Mouse (Mus musculus): ENCODE data around the gene Bptf. TPM values are rescaled to one million over a fixed set of nuclear protein-coding genes. Genes with fewer than 3 reads are reported as not detected.
"Not testable (repeated sequence)": the region's sequence is repeated elsewhere in the genome, so short reads cannot be mapped to it uniquely, and the experiment has no call there.

The Bptf gene
- polyA plus RNA-seq, 1 experiment from 2014 or later = 38.5 TPM

- H3K9ac ChIP-seq (ENCODE audit: low read length) = no peak overlapping the region
- no peaks in the 10 kb centered on the region for H3K9me3 ChIP-seq (ENCODE audit: control insufficient read depth, low read length)
- H3K27me3 ChIP-seq (ENCODE audit: control insufficient read depth, insufficient read depth, low read length) = no peaks in the 10 kb centered on the region
- H3K4me2 ChIP-seq = no peak overlapping the region
- no peak for ATAC-seq (ENCODE audit: low FRiP score)
- no peak overlapping the region for H3K27ac ChIP-seq (ENCODE audit: low read depth, low read length)
- 82% methylated on average over 2 of the region's 2 CpGs for WGBS
- no peak for DNase-seq (ENCODE audit: low spot score, missing footprints)
- no peak overlapping the region for H3K4me3 ChIP-seq (ENCODE audit: low read depth, low read length)
- H3K4me1 ChIP-seq (ENCODE audit: control insufficient read depth, insufficient read depth, low read length) = no peaks in the 10 kb centered on the region
- no peaks in the 10 kb centered on the region for H3K36me3 ChIP-seq (ENCODE audit: control insufficient read depth, insufficient read depth, low read length)
These were observed 10.5 kb upstream of the Bptf start for GRCm38 (mm10) chr11:107142382-107142781.

- Histone ChIP-seq H3K9ac (ENCODE audit: low read length) (no peak overlapping the region), H3K9me3 (ENCODE audit: control insufficient read depth, low read length) (no peaks in the 10 kb centered on the region), H3K4me3 (ENCODE audit: low read depth, low read length) (no peak overlapping the region), H3K27ac (ENCODE audit: low read depth, low read length) (no peak overlapping the region), H3K36me3 (ENCODE audit: control insufficient read depth, insufficient read depth, low read length) (no peaks in the 10 kb centered on the region), H3K4me1 (ENCODE audit: control insufficient read depth, insufficient read depth, low read length) (no peaks in the 10 kb centered on the region), H3K4me2 (no peak overlapping the region), H3K27me3 (ENCODE audit: control insufficient read depth, insufficient read depth, low read length) (no peaks in the 10 kb centered on the region)
- 21% methylated on average over 6 of the region's 6 CpGs for WGBS
- ATAC-seq (ENCODE audit: low FRiP score) (no peak), DNase-seq (ENCODE audit: low spot score, missing footprints) (no peak)
These were observed 8.8 kb upstream of the Bptf start for GRCm38 (mm10) chr11:107140756-107141155.

- Histone ChIP-seq H3K27ac (ENCODE audit: low read depth, low read length) (no peak overlapping the region), H3K4me2 (no peak overlapping the region), H3K36me3 (ENCODE audit: control insufficient read depth, insufficient read depth, low read length) (no peaks in the 10 kb centered on the region), H3K27me3 (ENCODE audit: control insufficient read depth, insufficient read depth, low read length) (no peaks in the 10 kb centered on the region), H3K9me3 (ENCODE audit: control insufficient read depth, low read length) (no peaks in the 10 kb centered on the region), H3K4me1 (ENCODE audit: control insufficient read depth, insufficient read depth, low read length) (no peaks in the 10 kb centered on the region), H3K9ac (ENCODE audit: low read length) (no peak overlapping the region), H3K4me3 (ENCODE audit: low read depth, low read length) (no peak overlapping the region)
- ATAC-seq (ENCODE audit: low FRiP score) (no peak), DNase-seq (ENCODE audit: low spot score, missing footprints) (no peak)
- 76% methylated on average over 3 of the region's 3 CpGs for WGBS
These were observed 6.7 kb upstream of the Bptf start for GRCm38 (mm10) chr11:107138633-107139032.

- H3K36me3 ChIP-seq (ENCODE audit: control insufficient read depth, insufficient read depth, low read length) = no peaks in the 10 kb centered on the region
- H3K4me1 ChIP-seq (ENCODE audit: control insufficient read depth, insufficient read depth, low read length) = peaks cover under 1% of the 10 kb centered on the region
- H3K27me3 ChIP-seq (ENCODE audit: control insufficient read depth, insufficient read depth, low read length) = no peaks in the 10 kb centered on the region
- 95% methylated on average over 6 of the region's 6 CpGs for whole genome bisulfite sequencing
- no peak overlapping the region for H3K4me3 ChIP-seq (ENCODE audit: low read depth, low read length)
- no peaks in the 10 kb centered on the region for H3K9me3 ChIP-seq (ENCODE audit: control insufficient read depth, low read length)
- H3K9ac ChIP-seq (ENCODE audit: low read length) = no peak overlapping the region
- DNase-seq (ENCODE audit: low spot score, missing footprints) (no peak), ATAC-seq (ENCODE audit: low FRiP score) (no peak)
- no peak overlapping the region for H3K27ac ChIP-seq (ENCODE audit: low read depth, low read length)
- no peak overlapping the region for H3K4me2 ChIP-seq
These were observed 5.7 kb upstream of the Bptf start for GRCm38 (mm10) chr11:107137593-107137992.

GRCm38 (mm10) chr11:107136458-107136857 is 4.5 kb upstream of the Bptf start:
- 91% methylated on average over 10 of the region's 10 CpGs for WGBS
- not testable (repeated sequence) for H3K4me3 ChIP-seq (ENCODE audit: low read depth, low read length); H3K9ac ChIP-seq (ENCODE audit: low read length); H3K4me2 ChIP-seq; H3K27ac ChIP-seq (ENCODE audit: low read depth, low read length); ATAC-seq (ENCODE audit: low FRiP score); H3K27me3 ChIP-seq (ENCODE audit: control insufficient read depth, insufficient read depth, low read length); DNase-seq (ENCODE audit: low spot score, missing footprints); H3K4me1 ChIP-seq (ENCODE audit: control insufficient read depth, insufficient read depth, low read length); H3K9me3 ChIP-seq (ENCODE audit: control insufficient read depth, low read length); H3K36me3 ChIP-seq (ENCODE audit: control insufficient read depth, insufficient read depth, low read length)

GRCm38 (mm10) chr11:107135741-107136140 is 3.8 kb upstream of the Bptf start:
- H3K4me2 ChIP-seq = no peak overlapping the region
- ATAC-seq (ENCODE audit: low FRiP score) (no peak), DNase-seq (ENCODE audit: low spot score, missing footprints) (no peak)
- no peak overlapping the region for H3K4me3 ChIP-seq (ENCODE audit: low read depth, low read length)
- no peaks in the 10 kb centered on the region for H3K9me3 ChIP-seq (ENCODE audit: control insufficient read depth, low read length)
- H3K36me3 ChIP-seq (ENCODE audit: control insufficient read depth, insufficient read depth, low read length) = no peaks in the 10 kb centered on the region
- H3K27ac ChIP-seq (ENCODE audit: low read depth, low read length) = no peak overlapping the region
- no peaks in the 10 kb centered on the region for H3K27me3 ChIP-seq (ENCODE audit: control insufficient read depth, insufficient read depth, low read length)
- 57% methylated on average over 3 of the region's 3 CpGs for WGBS
- peaks cover 4% of the 10 kb centered on the region for H3K4me1 ChIP-seq (ENCODE audit: control insufficient read depth, insufficient read depth, low read length)
- H3K9ac ChIP-seq (ENCODE audit: low read length) = no peak overlapping the region

- ATAC-seq (ENCODE audit: low FRiP score) (peak; percentile 65), DNase-seq (ENCODE audit: low spot score, missing footprints) (no peak)
- Histone ChIP-seq H3K4me1 (ENCODE audit: control insufficient read depth, insufficient read depth, low read length) (peaks cover 13% of the 10 kb centered on the region), H3K9me3 (ENCODE audit: control insufficient read depth, low read length) (no peaks in the 10 kb centered on the region), H3K36me3 (ENCODE audit: control insufficient read depth, insufficient read depth, low read length) (no peaks in the 10 kb centered on the region), H3K27ac (ENCODE audit: low read depth, low read length) (no peak overlapping the region; the same call in 1 of the 2 replicates), H3K9ac (ENCODE audit: low read length) (peak overlapping the region; percentile 91), H3K4me3 (ENCODE audit: low read depth, low read length) (peak overlapping the region; percentile 70), H3K4me2 (peak overlapping the region; percentile 65), H3K27me3 (ENCODE audit: control insufficient read depth, insufficient read depth, low read length) (no peaks in the 10 kb centered on the region)
- WGBS = 2% methylated on average over 16 of the region's 16 CpGs
These were observed 499 bp upstream of the Bptf start for GRCm38 (mm10) chr11:107132426-107132825.

- peak; percentile 95 for DNase-seq (ENCODE audit: low spot score, missing footprints)
- H3K9ac ChIP-seq (ENCODE audit: low read length) = peak overlapping the region; percentile 91
- H3K27me3 ChIP-seq (ENCODE audit: control insufficient read depth, insufficient read depth, low read length) = no peaks in the 10 kb centered on the region
- H3K27ac ChIP-seq (ENCODE audit: low read depth, low read length) = peak overlapping the region; percentile 87
- H3K9me3 ChIP-seq (ENCODE audit: control insufficient read depth, low read length) = no peaks in the 10 kb centered on the region
- peak; percentile 73 for ATAC-seq (ENCODE audit: low FRiP score)
- H3K4me1 ChIP-seq (ENCODE audit: control insufficient read depth, insufficient read depth, low read length) = peaks cover 13% of the 10 kb centered on the region
- H3K36me3 ChIP-seq (ENCODE audit: control insufficient read depth, insufficient read depth, low read length) = no peaks in the 10 kb centered on the region
- WGBS = under 1% methylated on average over 54 of the region's 65 CpGs
- peak overlapping the region; percentile 82 for H3K4me2 ChIP-seq
- H3K4me3 ChIP-seq (ENCODE audit: low read depth, low read length) = peak overlapping the region; percentile 70
These were observed 813 bp downstream of the Bptf start for GRCm38 (mm10) chr11:107130879-107131748.

- peak overlapping the region; percentile 91 for H3K9ac ChIP-seq (ENCODE audit: low read length)
- no peaks in the 10 kb centered on the region for H3K36me3 ChIP-seq (ENCODE audit: control insufficient read depth, insufficient read depth, low read length)
- H3K4me1 ChIP-seq (ENCODE audit: control insufficient read depth, insufficient read depth, low read length) = peaks cover 13% of the 10 kb centered on the region
- 2% methylated on average over 18 of the region's 18 CpGs for WGBS
- no peak overlapping the region; the same call in 1 of the 2 replicates for H3K27ac ChIP-seq (ENCODE audit: low read depth, low read length)
- H3K4me3 ChIP-seq (ENCODE audit: low read depth, low read length) = peak overlapping the region; percentile 70
- DNase-seq (ENCODE audit: low spot score, missing footprints) = peak; percentile 94
- H3K4me2 ChIP-seq = peak overlapping the region; percentile 82
- H3K27me3 ChIP-seq (ENCODE audit: control insufficient read depth, insufficient read depth, low read length) = no peaks in the 10 kb centered on the region
- no peak for ATAC-seq (ENCODE audit: low FRiP score)
- no peaks in the 10 kb centered on the region for H3K9me3 ChIP-seq (ENCODE audit: control insufficient read depth, low read length)
These were observed 1.6 kb downstream of the Bptf start for GRCm38 (mm10) chr11:107130221-107130788.

All from midbrain, embryonic 11.5 days (tissue).